Mouse (Mus musculus): Measurements from ENCODE around the gene Cd80.
"Not testable (repeated sequence)": the region's sequence is repeated elsewhere in the genome, so short reads cannot be mapped to it uniquely, and the experiment has no call there.

Cd80 gene

GRCm38 (mm10) chr16:38471697-38472506 lies 16.5 kb downstream of the Cd80 start:
- CTCF ChIA-PET = interaction anchor here (0.8 kb wide), 1 partner anchor 15 kb away, joined by 5 read pairs; no protein-coding TSS in a partner anchor

DNA sequence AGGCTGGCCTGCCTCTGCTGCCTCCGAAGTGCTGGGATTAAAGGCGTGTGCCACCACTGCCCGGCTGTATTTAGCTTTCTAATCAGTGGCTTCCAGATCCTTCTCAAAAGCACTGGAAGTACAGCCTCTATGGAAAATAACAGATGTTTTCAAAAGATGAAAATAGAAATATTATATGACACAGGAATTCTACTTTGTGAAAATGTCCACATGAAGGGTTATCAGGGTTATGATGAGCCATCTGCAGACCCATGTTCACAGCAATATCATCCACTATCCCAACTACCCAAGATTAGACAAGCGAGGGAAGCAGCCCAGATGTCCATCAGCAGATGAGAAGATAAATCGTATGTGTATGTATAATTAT lies 17.1 kb downstream of the Cd80 start:
- CTCF ChIA-PET = no interaction called here

DNA sequence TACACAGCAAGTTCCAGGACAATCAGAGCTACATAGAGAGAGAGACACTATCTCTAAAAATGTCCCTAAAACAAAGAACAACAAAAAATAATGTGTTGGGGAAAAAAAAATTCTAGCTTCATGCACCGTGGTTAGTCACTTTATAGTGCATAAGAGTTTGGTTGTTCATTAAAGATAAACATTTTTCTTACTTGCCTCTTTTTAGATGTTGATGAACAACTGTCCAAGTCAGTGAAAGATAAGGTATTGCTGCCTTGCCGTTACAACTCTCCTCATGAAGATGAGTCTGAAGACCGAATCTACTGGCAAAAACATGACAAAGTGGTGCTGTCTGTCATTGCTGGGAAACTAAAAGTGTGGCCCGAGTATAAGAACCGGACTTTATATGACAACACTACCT lies 18.3 kb downstream of the Cd80 start:
- CTCF ChIA-PET = no interaction called here

GRCm38 (mm10) chr16:38474677-38475286 lies 19.4 kb downstream of the Cd80 start:
- CTCF ChIA-PET = no interaction called here

GRCm38 (mm10) chr16:38475681-38476311 lies 20.4 kb downstream of the Cd80 start:
- CTCF ChIA-PET = interaction anchor here (0.6 kb wide), 1 partner anchor 384 kb away, joined by 4 read pairs; no protein-coding TSS in a partner anchor

- CTCF ChIA-PET = interaction anchor here (0.6 kb wide), 2 partner anchors 70 to 385 kb away, joined by 3 to 4 read pairs; no protein-coding TSS in a partner anchor
These were observed 21.2 kb downstream of the Cd80 start for GRCm38 (mm10) chr16:38476312-38477240.

DNA sequence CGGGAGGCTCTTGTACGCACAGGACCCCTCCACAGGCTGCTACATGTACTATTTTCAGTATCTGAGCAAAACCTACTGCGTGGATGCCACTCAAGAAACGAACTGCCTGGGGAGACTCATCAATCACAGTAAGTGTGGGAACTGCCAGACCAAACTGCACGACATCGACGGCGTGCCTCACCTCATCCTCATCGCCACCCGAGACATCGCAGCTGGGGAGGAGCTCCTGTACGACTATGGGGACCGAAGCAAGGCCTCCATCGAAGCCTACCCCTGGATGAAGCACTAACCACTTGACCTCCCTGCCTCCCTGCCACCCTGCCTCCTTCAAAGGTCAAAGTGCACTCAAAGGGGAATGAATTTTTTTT lies 21.9 kb downstream of the Cd80 start:
- CTCF ChIA-PET = not testable (repeated sequence)

DNA sequence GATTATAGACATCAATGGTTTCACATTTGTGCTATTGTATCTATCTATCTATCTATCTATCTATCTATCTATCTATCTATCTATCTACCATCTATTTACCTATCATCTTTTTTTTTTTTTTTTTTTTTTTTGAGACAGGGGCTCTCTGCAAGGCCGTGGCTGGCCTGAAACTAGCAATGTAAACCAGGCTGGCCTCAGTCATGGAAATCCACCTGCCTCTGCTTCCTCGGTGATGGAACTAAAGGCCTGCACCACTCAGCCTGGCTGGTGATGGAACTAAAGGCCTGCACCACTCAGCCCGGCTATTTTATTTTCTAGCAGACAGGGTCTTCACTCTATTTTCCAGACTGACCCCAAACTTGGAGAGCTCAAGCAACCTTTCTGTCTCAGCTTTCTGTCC lies 22.9 kb downstream of the Cd80 start:
- CTCF ChIA-PET = no interaction called here

DNA sequence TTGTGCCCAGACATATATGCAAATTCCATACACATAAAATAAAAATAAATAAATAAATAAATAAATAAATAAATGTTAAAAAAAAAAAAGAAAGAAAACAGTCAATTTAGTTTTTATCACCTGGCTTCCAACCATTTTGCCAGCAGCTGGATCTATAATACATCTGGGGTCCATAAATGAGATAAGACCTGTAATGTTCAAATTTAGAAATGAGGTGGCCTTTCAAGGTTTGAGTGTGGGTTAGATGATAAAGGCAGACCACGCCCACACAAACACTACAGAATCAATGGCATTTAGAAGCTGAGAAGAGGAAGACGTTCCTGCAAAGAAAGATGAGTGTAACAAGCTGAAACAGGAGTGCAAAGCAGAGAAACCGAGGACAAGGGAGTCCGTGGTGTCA lies 26.0 kb downstream of the Cd80 start:
- CTCF ChIA-PET = interaction anchor here (1.4 kb wide), 1 partner anchor 20 kb away, joined by 3 read pairs; no protein-coding TSS in a partner anchor

GRCm38 (mm10) chr16:38482780-38483562 lies 27.6 kb downstream of the Cd80 start:
- CTCF ChIA-PET = interaction anchor here (0.7 to 1.1 kb wide), 3 partner anchors 14 to 155 kb away, joined by 3 to 6 read pairs (median 4); no protein-coding TSS in a partner anchor

GRCm38 (mm10) chr16:38483582-38484309 lies 28.4 kb downstream of the Cd80 start:
- CTCF ChIA-PET = interaction anchor here (0.5 to 1.1 kb wide), 3 partner anchors 107 to 208 kb away, joined by 3 read pairs; no protein-coding TSS in a partner anchor

GRCm38 (mm10) chr16:38492551-38492950 lies 37.2 kb downstream of the Cd80 start:
- CTCF ChIA-PET = no interaction called here

DNA sequence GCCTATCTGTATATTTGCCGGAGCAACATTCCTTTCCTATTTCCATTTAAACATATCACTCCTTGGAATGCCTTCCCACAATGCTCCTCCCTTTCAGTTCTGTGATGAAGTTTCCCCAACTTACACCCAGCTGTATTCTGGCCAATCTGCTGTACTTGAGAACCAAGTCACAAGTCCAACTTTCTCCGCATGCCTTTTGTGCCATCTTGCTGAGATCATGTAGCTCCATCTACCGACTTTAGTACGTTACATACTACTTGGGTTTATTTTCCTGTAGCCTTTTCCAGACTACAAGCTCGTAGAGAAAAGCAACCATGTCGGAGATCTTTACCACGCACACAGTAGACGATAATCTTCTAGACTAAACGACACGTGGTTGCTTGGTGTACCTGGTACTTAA lies 38.5 kb downstream of the Cd80 start:
- CTCF ChIA-PET = no interaction called here

GRCm38 (mm10) chr16:38496604-38497140 lies 41.3 kb downstream of the Cd80 start:
- CTCF ChIA-PET = no interaction called here

GRCm38 (mm10) chr16:38502469-38502868 lies 47.1 kb downstream of the Cd80 start:
- CTCF ChIA-PET = interaction anchor here (0.6 kb wide), 1 partner anchor 127 kb away, joined by 5 read pairs; no protein-coding TSS in a partner anchor

GRCm38 (mm10) chr16:38503528-38503927 lies 48.2 kb downstream of the Cd80 start:
- CTCF ChIA-PET = no interaction called here

DNA sequence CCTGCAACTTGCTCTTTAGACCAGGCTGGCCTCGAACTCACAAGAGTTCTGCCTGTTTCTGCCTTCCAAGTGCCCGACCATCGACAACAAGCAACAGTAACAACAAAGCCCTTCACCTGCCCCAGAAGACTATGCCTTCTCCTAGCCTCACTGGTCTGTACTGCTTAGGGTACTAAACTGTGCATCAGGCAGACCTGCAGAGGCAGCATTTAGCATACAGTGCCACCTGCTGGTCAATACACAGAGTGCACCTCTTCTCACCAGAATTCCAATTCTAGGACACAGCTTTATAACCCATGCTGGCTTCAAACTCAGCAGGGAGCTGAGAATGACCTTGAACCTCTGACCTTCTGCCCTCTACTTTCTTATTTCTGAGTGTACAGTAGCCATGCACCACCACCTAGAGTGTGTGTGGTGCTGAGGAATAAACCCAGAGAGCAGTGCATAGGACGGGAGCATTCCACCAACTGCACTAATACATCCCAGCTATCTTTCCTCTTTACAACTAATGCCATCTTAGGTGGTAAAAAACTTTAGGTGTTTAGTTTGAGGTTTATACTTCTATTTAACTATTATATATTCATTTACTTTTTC lies 50.8 kb downstream of the Cd80 start:
- CTCF ChIA-PET = interaction anchor here (0.6 kb wide), 2 partner anchors 61 to 130 kb away, joined by 3 to 9 read pairs; no protein-coding TSS in a partner anchor

DNA sequence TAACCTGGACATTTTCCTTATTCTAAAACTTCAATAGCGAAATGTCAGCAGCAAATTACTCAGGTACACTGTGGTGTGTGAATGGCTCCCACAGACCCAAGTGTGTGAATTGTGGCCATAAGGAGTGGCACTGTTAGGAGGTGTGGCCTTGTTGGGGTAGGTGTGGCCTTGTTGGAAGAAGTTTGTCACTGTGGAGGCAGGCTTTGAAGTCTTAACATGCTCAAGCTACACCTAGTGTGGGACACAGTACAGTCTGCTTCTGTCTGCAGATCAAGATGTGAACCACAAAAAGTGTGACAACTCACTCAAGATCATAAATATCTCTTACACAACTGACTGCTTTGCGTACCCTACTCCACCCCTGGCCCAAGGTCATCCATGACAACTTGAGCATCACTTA lies 55.5 kb downstream of the Cd80 start:
- CTCF ChIA-PET = interaction anchor here (0.6 kb wide), 1 partner anchor 151 kb away, joined by 3 read pairs; no protein-coding TSS in a partner anchor

DNA sequence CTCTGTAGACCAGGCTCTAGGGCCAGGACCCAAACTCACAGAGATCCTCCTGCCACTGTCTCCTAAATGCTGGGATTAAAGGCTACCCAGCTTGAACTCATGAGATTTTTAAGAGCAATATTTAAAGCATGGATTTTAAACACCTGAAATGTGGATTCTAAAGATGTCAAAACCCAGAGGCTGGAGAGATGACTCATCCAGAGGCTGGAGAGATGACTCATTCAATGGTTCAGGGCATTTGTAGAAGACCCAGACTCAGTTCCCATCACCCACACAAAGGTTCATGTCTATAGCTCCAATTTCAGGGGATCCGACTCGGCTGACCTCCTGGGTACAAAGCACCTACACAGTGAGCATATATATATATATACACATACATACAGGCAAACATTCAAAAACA lies 63.8 kb downstream of the Cd80 start:
- CTCF ChIA-PET = no interaction called here

Data from spleen, embryonic (tissue).